Mouse (Mus musculus) megakaryocyte, embryonic 14.5 days (primary cell): ENCODE data around the gene Abca3.

Experiments
- FLI1 ChIP-seq: IDR thresholded peaks from 2 replicates; pipeline ENCODE4 v1.6.1; 2012; ENCODE audit warnings: low read length, inconsistent platforms, mixed read lengths
- GATA1 ChIP-seq: IDR thresholded peaks from 3 replicates; pipeline ENCODE4 v1.6.1; 2012; ENCODE audit warnings: mixed read lengths, low read length, inconsistent platforms, borderline replicate concordance

- TF ChIP-seq GATA1 = no peak
- TF ChIP-seq FLI1 = no peak
Measured at GRCm38 (mm10) chr17:24307500-24307899, 44.2 kb upstream of the Abca3 start.
